Mouse (Mus musculus): ENCODE measurements around the gene Fam160b1. TPM values are rescaled to one million over a fixed set of nuclear protein-coding genes. Genes with fewer than 3 reads are reported as not detected.

Fam160b1 gene
- polyA plus RNA-seq, 1 experiment: 6.2 TPM

- DNase-seq (ENCODE audit: low read depth, low spot score): no peak
- WGBS: 15% methylated on average over 29 of the region's 29 CpGs
Observed at GRCm38 (mm10) chr19:57411375-57412196, 51.1 kb downstream of the Fam160b1 start.

GRCm38 (mm10) chr19:57413170-57413569 lies 52.7 kb downstream of the Fam160b1 start:
- WGBS: 70% methylated on average over 3 of the region's 3 CpGs

GRCm38 (mm10) chr19:57413918-57414317 lies 53.4 kb downstream of the Fam160b1 start:
- 84% methylated on average over 6 of the region's 6 CpGs for WGBS
- DNase-seq (ENCODE audit: low read depth, low spot score): no peak

More at GRCm38 (mm10) chr19:57413170-57413569, 52.7 kb downstream of the Fam160b1 start:
- no peak for DNase-seq (ENCODE audit: low read depth, low spot score)

- DNase-seq (ENCODE audit: low read depth, low spot score): no peak
- 87% methylated on average over 8 of the region's 8 CpGs for WGBS
Observed at GRCm38 (mm10) chr19:57415031-57415807, 54.7 kb downstream of the Fam160b1 start.

- WGBS: 20% methylated on average over 17 of the region's 17 CpGs
- DNase-seq (ENCODE audit: low read depth, low spot score): no peak
Observed at GRCm38 (mm10) chr19:57417800-57418580, 57.5 kb downstream of the Fam160b1 start.

- DNase-seq (ENCODE audit: low read depth, low spot score): no peak
- 48% methylated on average over 3 of the region's 3 CpGs for WGBS
Observed at GRCm38 (mm10) chr19:57423402-57423801, 62.9 kb downstream of the Fam160b1 start.

DNA sequence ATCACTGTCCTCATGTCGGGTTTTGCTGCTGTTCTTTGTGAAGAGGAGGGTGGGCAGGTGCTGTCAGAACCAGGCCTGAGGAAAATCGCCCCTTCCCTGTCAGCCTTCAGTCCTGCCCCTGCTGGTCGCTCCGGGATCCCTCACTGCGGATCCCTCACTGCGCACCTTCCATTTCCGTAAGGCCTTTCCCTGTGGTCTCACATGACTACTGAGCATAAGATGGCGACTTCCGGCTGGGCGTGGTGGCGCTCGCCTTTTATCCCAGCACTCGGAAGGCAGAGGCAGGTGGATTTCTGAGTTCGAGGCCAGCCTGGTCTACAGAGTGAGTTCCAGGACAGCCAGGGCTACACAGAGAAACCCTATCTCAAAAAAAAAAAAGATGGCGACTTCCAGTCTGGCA lies 64.8 kb downstream of the Fam160b1 start:
- no peak for DNase-seq (ENCODE audit: low read depth, low spot score)
- 94% methylated on average over 15 of the region's 15 CpGs for WGBS

DNA sequence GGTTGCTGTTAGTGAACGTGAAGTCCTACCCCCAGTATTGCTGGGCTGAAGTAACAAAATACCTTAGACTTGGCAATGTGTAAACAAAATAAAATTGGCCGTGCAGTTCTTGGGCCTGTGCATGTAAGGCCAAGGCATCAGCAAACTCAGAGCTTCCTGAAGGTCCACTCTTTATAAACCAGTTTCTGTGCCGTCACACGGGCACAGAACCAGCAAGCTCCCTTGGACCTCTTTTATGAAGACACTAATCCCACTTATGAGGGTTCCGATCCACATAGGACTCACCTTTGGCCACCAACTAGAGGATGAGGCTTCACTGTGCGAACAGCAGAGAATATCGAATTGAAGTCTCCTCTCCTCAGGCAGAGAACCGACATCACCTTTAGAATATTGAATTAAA lies 66.4 kb downstream of the Fam160b1 start:
- 86% methylated on average over 8 of the region's 8 CpGs for WGBS
- DNase-seq (ENCODE audit: low read depth, low spot score): no peak

GRCm38 (mm10) chr19:57427756-57428438 lies 67.4 kb downstream of the Fam160b1 start:
- DNase-seq (ENCODE audit: low read depth, low spot score): no peak
- WGBS: 65% methylated on average over 14 of the region's 14 CpGs

GRCm38 (mm10) chr19:57428641-57429040 lies 68.2 kb downstream of the Fam160b1 start:
- WGBS: 78% methylated on average over 3 of the region's 3 CpGs
- no peak for DNase-seq (ENCODE audit: low read depth, low spot score)

- 68% methylated on average over 6 of the region's 6 CpGs for WGBS
- no peak for DNase-seq (ENCODE audit: low read depth, low spot score)
Observed at GRCm38 (mm10) chr19:57429926-57430325, 69.4 kb downstream of the Fam160b1 start.

DNA sequence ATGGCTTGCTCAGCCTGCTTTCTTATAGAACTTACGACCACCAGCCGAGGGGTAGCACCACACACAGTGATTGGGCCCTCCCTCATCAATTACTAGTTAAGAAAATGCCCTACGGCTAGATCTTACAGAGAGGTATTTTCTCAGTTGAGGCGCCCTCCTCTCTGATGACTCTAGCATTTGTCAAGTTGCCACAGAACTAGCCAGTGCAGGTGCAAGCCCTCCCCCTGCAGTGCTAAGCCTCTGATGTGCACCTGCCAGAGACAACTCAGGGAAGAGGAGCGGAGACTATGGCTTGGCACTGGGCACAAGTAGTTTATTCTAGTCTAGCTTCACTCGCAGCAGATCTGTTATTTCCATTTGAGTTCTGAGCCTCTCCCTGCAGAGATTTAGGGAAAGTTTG lies 71.0 kb downstream of the Fam160b1 start:
- no peak for DNase-seq (ENCODE audit: low read depth, low spot score)

GRCm38 (mm10) chr19:57434024-57434423 lies 73.5 kb downstream of the Fam160b1 start:
- DNase-seq (ENCODE audit: low read depth, low spot score): no peak
- WGBS: 82% methylated on average over 6 of the region's 6 CpGs

More for the DNA sequence above, 71.0 kb downstream of the Fam160b1 start:
- 40% methylated on average over 6 of the region's 6 CpGs for WGBS

DNA sequence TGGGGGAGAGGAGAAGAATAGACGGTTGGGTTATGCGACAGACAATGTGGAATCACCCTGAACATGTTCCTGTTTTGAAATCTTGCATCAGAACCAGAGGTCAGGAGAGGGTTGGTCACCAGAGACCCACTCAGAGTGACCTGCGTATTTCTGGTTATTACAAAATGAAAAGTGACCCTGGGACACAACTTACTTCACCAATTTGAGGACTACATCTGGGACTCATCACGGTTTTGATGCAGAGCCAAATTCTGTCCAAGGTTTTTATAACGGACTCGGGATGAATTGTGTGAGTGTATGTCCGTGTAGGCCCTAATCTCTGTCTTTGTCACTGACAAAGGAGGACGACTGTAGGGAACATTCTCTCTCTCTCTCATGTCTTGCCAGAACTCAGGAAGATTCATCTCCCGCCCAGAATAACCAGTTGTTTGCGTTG lies 76.1 kb downstream of the Fam160b1 start:
- DNase-seq (ENCODE audit: low read depth, low spot score): no peak
- WGBS: 62% methylated on average over 10 of the region's 10 CpGs

DNA sequence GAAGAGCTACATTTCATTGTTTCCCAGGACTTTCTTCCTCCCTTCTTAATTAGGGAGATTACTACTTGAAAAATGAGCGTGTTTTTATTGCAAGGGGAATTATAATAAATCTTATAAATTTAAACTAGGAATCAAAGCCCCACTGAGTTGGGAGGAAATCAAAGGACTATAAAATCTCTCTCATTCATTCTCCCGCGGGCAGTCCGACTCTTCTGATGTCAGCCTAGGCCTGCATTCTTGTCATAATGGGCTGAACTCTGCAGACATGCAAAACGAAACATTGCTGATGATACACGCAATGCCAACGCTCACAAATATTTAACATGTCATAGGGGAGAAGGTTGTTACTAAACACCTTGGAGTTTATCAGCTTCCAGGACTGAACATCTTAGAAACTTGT lies 76.6 kb downstream of the Fam160b1 start:
- DNase-seq (ENCODE audit: low read depth, low spot score): no peak
- 58% methylated on average over 7 of the region's 7 CpGs for WGBS

Other genes with a start within 250 kb of the Fam160b1 start
- gene Ablim1, start 45.8 kb upstream of the Fam160b1 start, polyA plus RNA-seq (2012; rRNA removed): 14.1 and 33.5 TPM in 2 replicates
- 3.5 and 4.1 TPM in 2 replicates for gene Trub1, start 92.2 kb downstream of the Fam160b1 start, polyA plus RNA-seq (2012; rRNA removed)

Measured in large intestine, adult 2 months (tissue).